In genomic region chr10:108260931-108261330, GRCm38 (mm10) we compare ENCODE assay signal across 31 mouse cellular contexts.
DNase-seq lines count a peak whose midpoint lies in the region; ATAC-seq and TF ChIP-seq lines count a peak whose summit lies in the region.
"Had no signal": no experiment of that assay in that cellular context is flagged by ENCODE, and none has a peak within 500 bp of the region (broad histone marks: within the 10 kb centered on the region; RNA-seq: fewer than 3 reads in every experiment).

No protein-coding gene starts in this region.

- no peak for TF ChIP-seq CTCF in lung, postnatal 0 days (IDR thresholded peaks at IDR 0.05)
- no peak for TF ChIP-seq CTCF in forebrain, postnatal 0 days (IDR thresholded peaks at IDR 0.05; ENCODE audit: low read depth)

- peaks cover 36% of the 10 kb centered on the region for H3K36me3 ChIP-seq in forebrain, embryonic 15.5 days
- peaks cover 2% of the 10 kb centered on the region; the same call in 1 of the 2 replicates for H3K36me3 ChIP-seq in forebrain, embryonic 11.5 days (ENCODE audit: control insufficient read depth, insufficient read depth, low read length)
- H3K36me3 ChIP-seq in lung, postnatal 0 days (ENCODE audit: insufficient read depth, low read length) = peaks cover 30% of the 10 kb centered on the region
- H3K36me3 ChIP-seq in forebrain, postnatal 0 days (ENCODE audit: insufficient read depth) = peaks cover 21% of the 10 kb centered on the region
- H3K36me3 ChIP-seq in kidney, embryonic 16.5 days (ENCODE audit: insufficient read depth, low read length) = peaks cover 44% of the 10 kb centered on the region

- WGBS in forebrain, embryonic 15.5 days = 75% methylated on average over 10 of the region's 10 CpGs
- WGBS in forebrain, embryonic 11.5 days = 90% methylated on average over 10 of the region's 10 CpGs
- WGBS in lung, postnatal 0 days = 68% methylated on average over 10 of the region's 10 CpGs
- 72% methylated on average over 10 of the region's 10 CpGs for WGBS in forebrain, postnatal 0 days
- WGBS in kidney, embryonic 16.5 days = 89% methylated on average over 10 of the region's 10 CpGs

- H3K4me2 ChIP-seq in forebrain, embryonic 15.5 days (replicated peaks) = no peak overlapping the region
- H3K4me2 ChIP-seq in forebrain, embryonic 11.5 days (ENCODE audit: low read depth, low read length, severe bottlenecking) = no peak overlapping the region
- H3K4me2 ChIP-seq in lung, postnatal 0 days (replicated peaks; ENCODE audit: low read depth, low read length) = no peak overlapping the region
- H3K4me2 ChIP-seq in forebrain, postnatal 0 days (ENCODE audit: low read depth) = no peak overlapping the region
- H3K4me2 ChIP-seq in kidney, embryonic 16.5 days (replicated peaks; ENCODE audit: low read depth, low read length) = no peak overlapping the region
- H3K4me2 ChIP-seq: embryonic facial prominence, embryonic 13.5 days; heart, embryonic 12.5 days; intestine, embryonic 15.5 days; limb, embryonic 13.5 days; liver, embryonic 12.5 days; midbrain, embryonic 12.5 days; stomach, embryonic 15.5 days had no signal

- DNase-seq in forebrain, embryonic 11.5 days (ENCODE audit: low spot score) = no peak
- peak; percentile 24 for DNase-seq in left cerebral cortex, adult 11 months (ENCODE audit: low spot score)
- no peak for DNase-seq in left cerebral cortex, postnatal 10 days (ENCODE audit: extremely low spot score in 1 of 2, low spot score in 2 of 2)
- peak; percentile 56 for DNase-seq in lung, postnatal 0 days (ENCODE audit: low spot score)
- no peak for DNase-seq in lung, postnatal 36 days
- no peak for DNase-seq in forebrain, postnatal 0 days
- DNase-seq: adrenal gland, postnatal 14 days; cerebellum, adult 8-10 months; cerebellum, postnatal 36 days; embryo, embryonic 11 days; gastrocnemius, postnatal 25 days; heart, adult 18-20 months; heart, postnatal 10 days; kidney, adult 9 months; kidney, postnatal 25 days; lung, postnatal 10 days; thymus, adult 18-20 months; thymus, postnatal 36 days had no signal

- H3K27me3 ChIP-seq in forebrain, embryonic 15.5 days = no peaks in the 10 kb centered on the region
- no peaks in the 10 kb centered on the region for H3K27me3 ChIP-seq in forebrain, embryonic 11.5 days (ENCODE audit: control insufficient read depth, insufficient read depth, low read length)
- no peaks in the 10 kb centered on the region for H3K27me3 ChIP-seq in lung, postnatal 0 days (replicated peaks; ENCODE audit: insufficient read depth, low read length)
- no peaks in the 10 kb centered on the region for H3K27me3 ChIP-seq in forebrain, postnatal 0 days (ENCODE audit: insufficient read depth, low read length)
- no peaks in the 10 kb centered on the region for H3K27me3 ChIP-seq in kidney, embryonic 16.5 days (ENCODE audit: insufficient read depth, low read length)
- H3K27me3 ChIP-seq: embryonic facial prominence, embryonic 13.5 days; heart, embryonic 12.5 days; intestine, embryonic 15.5 days; limb, embryonic 13.5 days; liver, embryonic 12.5 days; midbrain, embryonic 12.5 days; stomach, embryonic 15.5 days had no signal

- no peaks in the 10 kb centered on the region for H3K4me1 ChIP-seq in forebrain, embryonic 15.5 days
- H3K4me1 ChIP-seq in forebrain, embryonic 11.5 days (replicated peaks; ENCODE audit: control insufficient read depth, insufficient read depth, low read length) = no peaks in the 10 kb centered on the region
- H3K4me1 ChIP-seq in lung, postnatal 0 days (ENCODE audit: insufficient read depth, low read depth, low read length) = no peaks in the 10 kb centered on the region
- H3K4me1 ChIP-seq in forebrain, postnatal 0 days (ENCODE audit: insufficient read depth) = no peaks in the 10 kb centered on the region
- no peaks in the 10 kb centered on the region for H3K4me1 ChIP-seq in kidney, embryonic 16.5 days (ENCODE audit: insufficient read depth, low read length)
- H3K4me1 ChIP-seq: embryonic facial prominence, embryonic 13.5 days; hindbrain, embryonic 10.5 days; intestine, embryonic 15.5 days; limb, embryonic 13.5 days; midbrain, embryonic 12.5 days; stomach, embryonic 15.5 days had no signal

- peak; percentile 76 for ATAC-seq in forebrain, embryonic 15.5 days (replicated peaks)
- no peak for ATAC-seq in forebrain, embryonic 11.5 days (replicated peaks; ENCODE audit: low FRiP score)
- peak; percentile 81 for ATAC-seq in lung, postnatal 0 days
- ATAC-seq in forebrain, postnatal 0 days = peak; percentile 38; the same call in 1 of the 2 replicates
- ATAC-seq in kidney, embryonic 16.5 days (ENCODE audit: low FRiP score, low TSS enrichment) = no peak
- ATAC-seq: CD4-positive, CD25-positive, alpha-beta regulatory T cell, adult 4 months; hindbrain, embryonic 16.5 days; intestine, embryonic 15.5 days; liver, embryonic 12.5 days had no signal

- H3K4me3 ChIP-seq in forebrain, embryonic 15.5 days = no peak overlapping the region
- no peak overlapping the region for H3K4me3 ChIP-seq in forebrain, embryonic 11.5 days (ENCODE audit: low read depth, low read length)
- H3K4me3 ChIP-seq in lung, postnatal 0 days (ENCODE audit: low read depth, low read length) = no peak overlapping the region
- H3K4me3 ChIP-seq in forebrain, postnatal 0 days (ENCODE audit: low read depth, low read length) = no peak overlapping the region
- H3K4me3 ChIP-seq in kidney, embryonic 16.5 days (ENCODE audit: low read length) = no peak overlapping the region
- H3K4me3 ChIP-seq: embryonic facial prominence, embryonic 13.5 days; erythroblast, embryonic 14.5 days; heart, embryonic 12.5 days; hindbrain, embryonic 10.5 days; intestine, embryonic 15.5 days; limb, embryonic 13.5 days; liver, embryonic 12.5 days; midbrain, embryonic 12.5 days; stomach, embryonic 15.5 days had no signal

- H3K27ac ChIP-seq in forebrain, embryonic 15.5 days (replicated peaks) = no peak overlapping the region
- no peak overlapping the region for H3K27ac ChIP-seq in forebrain, embryonic 11.5 days (ENCODE audit: low read depth, low read length)
- H3K27ac ChIP-seq in lung, postnatal 0 days (ENCODE audit: low read length) = no peak overlapping the region
- no peak overlapping the region for H3K27ac ChIP-seq in forebrain, postnatal 0 days (ENCODE audit: low read depth, low read length)
- H3K27ac ChIP-seq in kidney, embryonic 16.5 days (ENCODE audit: low read length) = no peak overlapping the region
- H3K27ac ChIP-seq: embryonic facial prominence, embryonic 13.5 days; hindbrain, embryonic 10.5 days; intestine, embryonic 15.5 days; limb, embryonic 13.5 days; liver, embryonic 12.5 days; midbrain, embryonic 12.5 days; stomach, embryonic 15.5 days had no signal

- H3K9me3 ChIP-seq in forebrain, embryonic 15.5 days = no peaks in the 10 kb centered on the region
- no peaks in the 10 kb centered on the region for H3K9me3 ChIP-seq in forebrain, embryonic 11.5 days (ENCODE audit: control insufficient read depth, low read length)
- no peaks in the 10 kb centered on the region for H3K9me3 ChIP-seq in lung, postnatal 0 days (ENCODE audit: low read length)
- no peaks in the 10 kb centered on the region for H3K9me3 ChIP-seq in forebrain, postnatal 0 days (ENCODE audit: low read length)
- H3K9me3 ChIP-seq in kidney, embryonic 16.5 days (ENCODE audit: low read length) = no peaks in the 10 kb centered on the region
- H3K9me3 ChIP-seq: embryonic facial prominence, embryonic 13.5 days; heart, embryonic 12.5 days; hindbrain, embryonic 10.5 days; intestine, embryonic 15.5 days; limb, embryonic 13.5 days; liver, embryonic 12.5 days; midbrain, embryonic 12.5 days; stomach, embryonic 15.5 days had no signal

- no peak overlapping the region for H3K9ac ChIP-seq in forebrain, embryonic 15.5 days (replicated peaks)
- no peak overlapping the region for H3K9ac ChIP-seq in forebrain, embryonic 11.5 days (ENCODE audit: low read length)
- no peak overlapping the region for H3K9ac ChIP-seq in lung, postnatal 0 days (replicated peaks; ENCODE audit: low read depth)
- no peak overlapping the region for H3K9ac ChIP-seq in forebrain, postnatal 0 days
- no peak overlapping the region for H3K9ac ChIP-seq in kidney, embryonic 16.5 days (replicated peaks; ENCODE audit: low read length)
- H3K9ac ChIP-seq: embryonic facial prominence, embryonic 13.5 days; heart, embryonic 12.5 days; intestine, embryonic 15.5 days; limb, embryonic 13.5 days; liver, embryonic 12.5 days; midbrain, embryonic 12.5 days; stomach, embryonic 15.5 days had no signal

- TF ChIP-seq EP300 in lung, postnatal 0 days (IDR thresholded peaks at IDR 0.05) = no peak

- intact Hi-C loops in left cerebral cortex, postnatal 10 days (cut with DNase I) = loop anchor here (10.0 kb wide), 1 partner anchor 406 kb away; no protein-coding TSS in a partner anchor

Comparison
In these comparisons a context has a peak if more than half of its experiments do, and no peak if none do; other contexts are left out.
1. ATAC-seq: peak in forebrain, embryonic 15.5 days (single experiment), lung, postnatal 0 days (single experiment) and forebrain, postnatal 0 days (single experiment); none in forebrain, embryonic 11.5 days (single experiment) and kidney, embryonic 16.5 days (single experiment).
2. DNase-seq: peak in left cerebral cortex, adult 11 months (single experiment) and lung, postnatal 0 days (single experiment); none in forebrain, embryonic 11.5 days (single experiment), left cerebral cortex, postnatal 10 days (0 of 2), lung, postnatal 36 days (single experiment) and forebrain, postnatal 0 days (single experiment).